Mouse (Mus musculus): Measurements from ENCODE around the gene Arfrp1.

DNA sequence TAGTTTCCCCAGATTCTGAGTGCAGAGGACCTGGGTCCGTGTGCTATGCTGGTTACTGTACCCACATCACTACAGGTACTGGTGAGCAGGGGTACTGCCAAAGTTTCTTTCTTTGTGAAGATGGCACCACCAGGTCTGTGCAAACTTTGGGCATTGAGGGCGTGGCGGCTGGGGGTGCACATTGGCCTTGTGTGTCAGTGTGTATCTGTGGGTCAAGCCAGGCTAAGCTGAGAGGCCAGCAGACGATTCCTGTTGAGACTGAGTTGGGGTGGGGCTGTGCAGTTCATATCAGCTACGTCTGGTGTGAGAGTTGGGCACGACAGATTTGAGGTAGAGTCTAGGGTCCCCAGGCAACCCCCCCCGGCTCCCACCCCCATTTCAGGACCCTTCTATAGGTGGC lies 19.3 kb upstream of the Arfrp1 start:
- TF ChIP-seq POLR2A (IDR thresholded peaks at IDR 0.05; ENCODE audit: insufficient read length, low read depth): no peak
- no peak for TF ChIP-seq TCF12 (IDR thresholded peaks at IDR 0.05; ENCODE audit: insufficient read depth, poor library complexity, severe bottlenecking)
- TF ChIP-seq MAX (IDR thresholded peaks at IDR 0.05; ENCODE audit: low read depth): no peak
